Mouse (Mus musculus) ES-E14 (cell line): ENCODE measurements around the gene Dlgap4.
"Not testable (repeated sequence)": the region's sequence is repeated elsewhere in the genome, so short reads cannot be mapped to it uniquely, and the experiment has no call there.

Experiments used
- CHD2 ChIP-seq: IDR thresholded peaks from 2 replicates; pipeline ENCODE4 v1.6.1; 2014; ENCODE audit warnings: mild to moderate bottlenecking, low read depth, low read length, inconsistent platforms
- HCFC1 ChIP-seq: IDR thresholded peaks from 2 replicates; pipeline ENCODE4 v1.6.1; 2012; ENCODE audit warnings: low read length, inconsistent platforms, borderline replicate concordance; ENCODE audit not compliant: insufficient read depth
- ZC3H11A ChIP-seq: IDR thresholded peaks from 2 replicates; pipeline ENCODE4 v1.6.1; 2012; ENCODE audit warnings: low read depth, mild to moderate bottlenecking, inconsistent platforms, low read length, borderline replicate concordance
- ZNF384 ChIP-seq: IDR thresholded peaks from 2 replicates; pipeline ENCODE4 v1.6.1; 2012; ENCODE audit warnings: low read depth, low read length, inconsistent platforms

DNA sequence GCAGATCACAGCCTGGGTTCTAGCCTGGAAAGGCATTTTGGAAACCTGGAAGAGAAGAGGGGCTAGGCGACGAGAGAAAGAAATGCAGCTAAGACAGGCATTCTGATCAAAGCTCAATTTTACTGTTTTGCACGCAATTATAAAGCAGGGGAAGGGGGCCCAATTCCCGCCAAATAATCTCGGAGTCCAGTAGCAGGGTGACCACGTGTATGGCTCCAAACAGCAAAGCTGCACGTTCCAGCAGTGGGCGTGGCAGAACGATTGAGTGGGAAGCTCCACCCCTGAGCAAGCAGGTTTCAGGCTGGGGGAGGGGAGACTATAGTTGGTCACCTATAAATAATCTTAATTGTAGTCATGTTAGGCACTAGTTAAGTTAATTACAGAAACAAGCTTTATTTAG, 188.6 kb downstream of the Dlgap4 start:
- not testable (repeated sequence) for TF ChIP-seq HCFC1, ZNF384, CHD2, ZC3H11A
